Mouse (Mus musculus) liver, embryonic 14.5 days (tissue): ENCODE measurements around the gene Sox6.

ENCODE experiments used
- CTCF ChIP-seq: IDR thresholded peaks from 2 replicates; pipeline ENCODE4 v1.5.1; 2016; ENCODE audit warnings: antibody characterized with exemption, low read depth, control low read depth
- EP300 ChIP-seq: IDR thresholded peaks from 2 replicates; pipeline ENCODE4 v1.6.1; 2016; ENCODE audit warnings: antibody characterized with exemption, low read depth

GRCm38 (mm10) chr7:116033371-116034241 lies 5.0 kb downstream of the Sox6 start:
- no peak for TF ChIP-seq CTCF
- TF ChIP-seq EP300, result no peak
